Mouse (Mus musculus) liver, embryonic 12.5 days (tissue): Measurements from ENCODE around the gene Endov. TPM values are rescaled to one million over a fixed set of nuclear protein-coding genes. Genes with fewer than 3 reads are reported as not detected.
A peak's percentile ranks its signal among the peaks of the same experiment; 100 is the strongest.

ENCODE experiments used
- ATAC-seq: fragments of 200-750 bp; cut with Nextera tagmentation; 2 replicates; pipeline ENCODE4 v1.8.0; 2017; ENCODE audit warnings: moderate number of reproducible peaks, mild to moderate bottlenecking, moderate library complexity
- H3K27ac ChIP-seq: fragments of 300-500 bp; sonication (generic); 2 replicates; pipeline ENCODE4 v1.5.1; 2016; ENCODE audit warnings: mild to moderate bottlenecking
- H3K27me3 ChIP-seq: fragments of 300-500 bp; sonication (generic); replicated peaks from 2 replicates; pipeline ENCODE4 v1.6.1; 2016; ENCODE audit warnings: mild to moderate bottlenecking, moderate library complexity
- H3K36me3 ChIP-seq: fragments of 300-500 bp; sonication (generic); 2 replicates; pipeline ENCODE4 v1.6.1; 2016; ENCODE audit warnings: mild to moderate bottlenecking, moderate library complexity
- H3K4me1 ChIP-seq: fragments of 300-500 bp; sonication (generic); 2 replicates; pipeline ENCODE4 v1.6.1; 2016
- H3K4me2 ChIP-seq: fragments of 300-500 bp; sonication (generic); 2 replicates; pipeline ENCODE4 v1.6.1; 2016; ENCODE audit warnings: mild to moderate bottlenecking, moderate library complexity
- H3K4me3 ChIP-seq: fragments of 300-500 bp; sonication (generic); 2 replicates; pipeline ENCODE4 v1.5.1; 2016; ENCODE audit warnings: mild to moderate bottlenecking, moderate library complexity
- H3K9ac ChIP-seq: fragments of 300-500 bp; sonication (generic); 2 replicates; pipeline ENCODE4 v1.6.1; 2016; ENCODE audit warnings: mild to moderate bottlenecking, moderate library complexity
- H3K9me3 ChIP-seq: fragments of 300-500 bp; sonication (generic); replicated peaks from 2 replicates; pipeline ENCODE4 v1.6.1; 2016; ENCODE audit warnings: mild to moderate bottlenecking, moderate library complexity
- WGBS: fragments of 180-500 bp; shearing (Covaris S2); methylation state at CpG from one replicate; pipeline ENCODE4 v1.1.7; 2016; ENCODE audit not compliant: insufficient replicate concordance; 5-methylcytosine and 5-hydroxymethylcytosine counted together
- polyA plus RNA-seq: library from polyadenylated mRNA; unstranded; fragments of >200 nt; fragmentation: Nextera tagmentation; extraction: Ambion mirVana; gene quantifications from 2 replicates; pipeline ENCODE4 v1.2.1, GENCODE M21; 2016

Gene Endov
- polyA plus RNA-seq, 1 experiment from 2014 or later: 7.9 TPM

DNA sequence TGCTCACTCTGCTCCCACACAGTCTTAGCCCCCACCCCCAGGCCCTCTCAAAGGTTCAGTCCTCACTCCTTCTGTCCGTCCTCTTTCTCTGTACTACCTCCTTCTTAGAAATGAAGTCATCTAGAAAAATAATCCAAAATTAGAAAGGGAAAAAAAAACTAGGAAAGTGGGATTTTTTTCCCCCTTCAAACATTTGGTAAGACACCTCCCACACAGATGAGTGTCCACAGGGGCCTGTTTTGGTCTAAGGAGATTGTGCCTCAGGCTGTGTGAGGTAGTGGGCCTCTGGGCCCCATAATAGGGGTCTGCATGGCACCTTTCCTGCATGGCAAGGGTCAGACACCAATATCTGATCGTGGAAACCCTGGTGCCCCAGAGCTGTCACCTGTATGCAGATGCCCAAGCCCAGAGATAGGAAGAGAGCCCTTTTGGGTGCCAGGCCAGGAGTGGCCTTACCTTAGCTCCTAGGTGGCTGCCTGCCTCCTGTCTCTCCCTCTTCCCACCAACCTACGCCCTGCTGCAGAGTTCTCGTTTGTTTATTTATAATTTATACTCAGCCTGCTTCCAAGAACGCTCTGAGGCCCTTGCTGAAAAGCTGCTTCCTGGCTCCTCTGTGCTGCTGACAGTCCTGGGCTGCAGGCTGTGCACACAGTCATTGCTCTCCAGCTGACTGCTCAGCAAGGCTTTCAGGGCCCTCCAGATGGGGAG lies 29.0 kb downstream of the Endov start:
- 37% methylated on average over 5 of the region's 5 CpGs for WGBS

DNA sequence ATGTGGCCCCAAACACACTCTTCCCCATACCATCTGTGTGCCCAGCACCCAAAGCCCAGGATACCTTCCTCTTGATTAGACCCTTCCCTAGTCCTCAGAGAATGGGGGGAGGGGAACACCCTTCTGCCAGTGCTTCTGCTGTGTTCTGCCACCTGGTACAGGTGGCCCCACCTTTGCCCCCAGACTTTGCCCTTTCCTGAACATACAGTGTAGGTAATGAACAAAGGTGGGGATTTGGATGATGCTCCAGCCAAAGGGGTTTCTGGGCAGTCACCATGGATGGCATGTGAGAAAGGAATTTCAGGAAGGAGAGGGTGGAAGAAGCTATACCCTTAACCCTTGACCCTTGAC lies 29.5 kb downstream of the Endov start:
- ATAC-seq: no peak
- no peak overlapping the region for H3K4me2 ChIP-seq
- H3K4me1 ChIP-seq: peaks cover 5% of the 10 kb centered on the region; the same call in 1 of the 2 replicates
- no peaks in the 10 kb centered on the region for H3K9me3 ChIP-seq
- H3K4me3 ChIP-seq: no peak overlapping the region
- no peaks in the 10 kb centered on the region for H3K36me3 ChIP-seq
- peaks cover 42% of the 10 kb centered on the region for H3K27me3 ChIP-seq
- H3K9ac ChIP-seq: no peak overlapping the region
- no peak overlapping the region for H3K27ac ChIP-seq

More for the DNA sequence above, 29.0 kb downstream of the Endov start:
- H3K36me3 ChIP-seq: no peaks in the 10 kb centered on the region
- no peak overlapping the region for H3K27ac ChIP-seq
- H3K4me1 ChIP-seq: peaks cover 5% of the 10 kb centered on the region; the same call in 1 of the 2 replicates
- no peaks in the 10 kb centered on the region for H3K9me3 ChIP-seq
- no peak overlapping the region for H3K4me3 ChIP-seq
- peaks cover 47% of the 10 kb centered on the region for H3K27me3 ChIP-seq
- no peak for ATAC-seq
- no peak overlapping the region for H3K9ac ChIP-seq
- no peak overlapping the region for H3K4me2 ChIP-seq

DNA sequence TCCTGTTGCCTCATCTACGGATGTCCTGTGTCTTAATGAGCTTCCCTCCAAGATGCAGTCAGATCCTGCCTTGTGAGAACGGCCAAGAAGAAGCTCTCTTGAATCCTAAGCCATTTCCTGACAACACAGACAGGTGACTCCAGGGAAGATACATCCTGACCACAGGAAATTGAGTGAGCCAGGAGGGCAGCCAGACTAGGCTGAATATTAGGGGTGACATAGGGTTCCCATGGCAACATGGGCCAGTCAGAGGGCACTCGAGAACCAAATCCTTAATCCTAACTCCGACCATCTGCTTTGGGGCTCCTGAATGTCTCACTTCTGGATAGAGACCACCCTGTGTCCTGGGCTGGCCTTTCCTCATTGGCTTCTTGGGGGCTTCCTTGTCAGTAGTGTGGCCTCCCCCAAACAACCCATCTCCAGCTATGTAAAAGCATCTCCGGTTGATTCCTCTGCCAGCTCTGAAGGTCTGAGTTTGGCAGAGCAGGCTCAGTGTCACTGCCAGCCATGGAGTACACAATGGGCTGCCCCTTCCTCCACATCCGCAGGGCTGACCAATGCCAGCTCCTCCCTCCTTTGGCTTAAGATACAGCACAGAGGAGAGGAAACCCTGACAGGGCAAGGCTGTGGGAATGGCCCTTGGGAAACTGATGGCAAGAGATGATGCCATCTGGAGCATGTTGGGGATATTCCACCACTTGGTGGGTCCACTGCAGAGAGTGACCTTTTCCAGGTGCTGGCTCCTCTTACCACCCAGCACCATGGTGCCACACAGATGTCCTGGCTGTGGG lies 31.0 kb downstream of the Endov start:
- Histone ChIP-seq H3K4me2 (no peak overlapping the region), H3K27ac (no peak overlapping the region), H3K9ac (no peak overlapping the region), H3K9me3 (no peaks in the 10 kb centered on the region), H3K4me3 (no peak overlapping the region), H3K4me1 (peaks cover 9% of the 10 kb centered on the region; the same call in 1 of the 2 replicates), H3K36me3 (no peaks in the 10 kb centered on the region), H3K27me3 (peaks cover 28% of the 10 kb centered on the region)
- no peak for ATAC-seq
- WGBS: 56% methylated on average over 6 of the region's 6 CpGs

DNA sequence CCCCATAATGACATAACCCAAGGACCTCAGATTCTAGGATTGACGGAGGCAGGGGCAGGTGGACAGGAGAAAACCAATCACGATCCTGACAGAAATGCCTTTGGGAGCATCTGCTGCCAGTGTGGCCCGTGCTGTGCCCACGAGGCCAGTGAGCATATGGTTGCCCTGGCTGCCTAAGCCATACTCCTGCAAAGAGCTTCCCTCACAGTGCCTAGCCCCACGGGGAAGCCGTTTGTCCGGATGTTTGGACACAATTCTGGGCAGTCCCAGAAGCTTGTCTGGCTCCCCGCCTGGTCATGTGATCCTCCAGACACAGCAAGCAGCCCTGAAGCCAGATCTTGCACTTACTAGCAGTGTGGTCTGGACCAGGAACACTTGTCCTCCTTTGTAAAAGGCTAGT lies 31.6 kb downstream of the Endov start:
- Histone ChIP-seq H3K36me3 (no peaks in the 10 kb centered on the region), H3K27me3 (peaks cover 22% of the 10 kb centered on the region), H3K4me1 (peaks cover 9% of the 10 kb centered on the region; the same call in 1 of the 2 replicates), H3K9me3 (no peaks in the 10 kb centered on the region), H3K27ac (no peak overlapping the region), H3K9ac (no peak overlapping the region), H3K4me3 (no peak overlapping the region), H3K4me2 (no peak overlapping the region)
- ATAC-seq: no peak
- 65% methylated on average over 8 of the region's 8 CpGs for WGBS

DNA sequence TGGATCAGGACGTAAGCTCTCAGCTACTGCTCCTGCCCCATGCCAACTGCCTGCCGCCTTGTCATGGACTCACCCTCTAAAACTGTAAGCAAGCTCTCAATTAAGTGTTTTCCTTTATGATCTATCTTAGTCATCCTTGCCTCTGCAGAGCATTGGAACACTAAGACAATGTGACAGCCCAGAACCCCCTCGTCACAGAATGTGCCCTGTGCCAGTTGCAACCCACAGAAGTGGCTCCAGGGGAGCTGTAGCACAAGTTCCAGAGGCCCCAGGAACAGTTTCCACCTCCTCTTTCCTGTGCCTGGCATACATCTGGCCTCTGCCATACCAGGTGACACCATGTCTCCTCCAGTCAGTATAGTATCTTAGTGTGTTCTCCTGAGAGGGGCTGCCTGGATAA lies 32.2 kb downstream of the Endov start:
- Histone ChIP-seq H3K4me1 (peaks cover 9% of the 10 kb centered on the region; the same call in 1 of the 2 replicates), H3K9ac (no peak overlapping the region), H3K36me3 (no peaks in the 10 kb centered on the region), H3K27me3 (peaks cover 20% of the 10 kb centered on the region), H3K27ac (no peak overlapping the region), H3K4me2 (no peak overlapping the region), H3K9me3 (no peaks in the 10 kb centered on the region), H3K4me3 (no peak overlapping the region)
- ATAC-seq: no peak
- 77% methylated on average over 3 of the region's 3 CpGs for WGBS

DNA sequence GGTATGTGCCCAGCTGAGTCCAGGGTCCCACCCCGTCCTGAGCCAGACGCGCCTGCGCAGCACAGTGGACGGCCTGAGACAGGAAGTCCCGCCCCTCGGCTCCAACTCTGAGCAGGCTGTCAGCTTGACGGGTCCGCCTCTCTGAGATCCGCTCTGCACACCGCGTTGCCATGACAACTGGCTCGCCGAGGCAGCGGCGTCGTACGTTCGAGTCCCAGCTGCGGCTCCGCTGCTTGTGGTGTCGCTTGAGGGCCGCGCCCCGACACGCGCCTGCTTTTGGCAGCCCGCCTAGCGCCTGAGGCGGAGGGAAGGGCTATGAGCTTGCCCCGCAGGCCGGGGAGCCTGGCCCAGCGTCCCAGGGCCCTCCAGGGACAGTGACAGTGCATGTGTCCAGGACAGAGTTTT lies 33.4 kb downstream of the Endov start:
- Histone ChIP-seq H3K4me1 (peaks cover 9% of the 10 kb centered on the region; the same call in 1 of the 2 replicates), H3K4me3 (peak overlapping the region; percentile 55), H3K9ac (peak overlapping the region; percentile 60; the same call in 1 of the 2 replicates), H3K36me3 (no peaks in the 10 kb centered on the region), H3K9me3 (no peaks in the 10 kb centered on the region), H3K27ac (no peak overlapping the region), H3K4me2 (peak overlapping the region; percentile 80), H3K27me3 (peaks cover 21% of the 10 kb centered on the region)
- ATAC-seq: peak; percentile 92
- 3% methylated on average over 33 of the region's 33 CpGs for WGBS

DNA sequence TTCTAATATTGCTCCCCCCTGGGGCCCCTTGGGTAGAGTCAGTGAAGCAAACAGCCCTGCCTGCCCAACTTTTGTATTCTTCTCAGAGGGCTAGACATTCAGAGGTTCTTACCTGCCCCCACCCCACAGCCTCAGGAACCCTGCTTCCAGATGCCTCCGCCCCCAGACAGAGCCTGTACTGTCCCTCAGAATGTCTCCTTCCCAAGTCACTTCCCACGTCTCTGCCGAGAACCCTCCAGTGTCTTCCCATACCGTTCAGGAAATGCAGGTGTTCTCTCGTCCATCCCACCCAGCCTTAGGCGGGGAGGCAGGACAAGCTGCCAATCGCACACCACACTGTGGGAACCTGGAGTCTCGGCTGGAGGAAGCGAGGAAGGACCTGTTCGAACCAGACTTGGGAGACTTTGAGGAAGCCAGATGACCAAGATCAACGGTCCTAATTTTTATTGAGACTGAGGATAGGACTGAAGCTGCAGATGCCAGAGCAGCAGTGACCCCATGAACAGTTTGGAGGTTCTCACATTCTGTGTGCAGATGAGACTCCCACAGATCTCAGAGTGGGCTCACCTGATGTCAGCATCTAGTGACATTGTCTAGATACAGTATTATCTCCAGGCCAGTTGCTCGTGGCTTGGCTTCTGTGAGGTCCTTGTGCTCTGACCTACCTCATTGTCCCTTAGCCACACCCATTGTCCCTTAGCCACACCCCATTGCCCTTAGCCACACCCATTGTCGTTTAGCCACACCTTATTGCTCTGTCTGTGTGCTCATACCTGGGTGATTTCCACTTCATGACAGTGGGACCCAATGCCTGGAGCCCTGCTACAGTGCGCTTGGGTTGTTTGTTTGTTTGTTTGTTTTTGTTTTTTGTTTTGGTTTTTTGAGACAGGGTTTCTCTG lies 35.2 kb downstream of the Endov start:
- no peaks in the 10 kb centered on the region for H3K36me3 ChIP-seq
- no peak overlapping the region for H3K4me2 ChIP-seq
- H3K27ac ChIP-seq: no peak overlapping the region
- peaks cover 15% of the 10 kb centered on the region for H3K27me3 ChIP-seq
- whole genome bisulfite sequencing: 65% methylated on average over 14 of the region's 14 CpGs
- H3K9me3 ChIP-seq: no peaks in the 10 kb centered on the region
- no peak for ATAC-seq
- peaks cover 9% of the 10 kb centered on the region; the same call in 1 of the 2 replicates for H3K4me1 ChIP-seq
- H3K9ac ChIP-seq: no peak overlapping the region
- H3K4me3 ChIP-seq: no peak overlapping the region

DNA sequence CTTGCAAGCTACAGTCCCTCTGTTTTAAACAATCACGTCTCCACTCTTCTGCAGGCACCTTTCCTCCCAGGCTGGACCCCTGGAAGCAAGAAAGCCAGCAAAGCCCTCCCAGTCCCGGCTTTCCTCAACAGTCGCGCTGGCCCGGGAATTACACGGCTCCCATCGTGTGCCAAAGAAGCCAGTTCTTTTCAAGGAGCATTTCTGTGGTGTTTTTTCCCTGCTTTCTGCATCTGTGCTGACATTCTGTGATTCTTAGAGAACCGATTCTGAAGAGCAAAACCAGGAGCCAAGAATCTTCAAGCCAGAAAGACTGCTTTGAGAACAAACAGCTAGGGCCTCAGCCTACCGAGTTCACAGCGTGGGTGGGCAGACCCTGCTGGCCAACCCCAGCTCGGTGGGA lies 37.8 kb downstream of the Endov start:
- no peak for ATAC-seq
- peaks cover 28% of the 10 kb centered on the region for H3K27me3 ChIP-seq
- no peak overlapping the region for H3K4me3 ChIP-seq
- no peaks in the 10 kb centered on the region for H3K36me3 ChIP-seq
- no peak overlapping the region for H3K27ac ChIP-seq
- H3K4me1 ChIP-seq: peaks cover 9% of the 10 kb centered on the region; the same call in 1 of the 2 replicates
- H3K9me3 ChIP-seq: no peaks in the 10 kb centered on the region
- H3K9ac ChIP-seq: no peak overlapping the region
- 56% methylated on average over 11 of the region's 11 CpGs for WGBS
- no peak overlapping the region for H3K4me2 ChIP-seq

DNA sequence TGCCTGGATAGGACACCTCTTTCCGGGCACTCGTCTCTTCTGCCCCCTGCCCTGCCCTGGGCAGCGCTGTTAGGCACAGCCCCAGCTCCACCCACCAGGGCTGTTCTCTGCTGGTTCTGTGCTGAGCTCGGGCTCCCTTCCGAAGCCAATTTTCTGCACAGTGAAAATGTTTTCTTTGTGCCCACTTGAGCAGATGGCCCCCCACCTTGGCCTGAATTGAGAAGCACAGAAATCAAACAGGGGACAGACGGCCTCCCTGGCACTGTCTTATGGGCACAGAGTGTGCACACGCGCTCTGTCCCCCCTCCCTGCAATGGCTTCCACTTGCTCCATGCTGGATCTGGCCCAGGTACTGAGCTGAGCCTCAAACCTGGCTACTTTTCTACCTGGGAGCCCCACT lies 41.3 kb downstream of the Endov start:
- H3K36me3 ChIP-seq: no peaks in the 10 kb centered on the region
- no peak overlapping the region for H3K4me3 ChIP-seq
- 61% methylated on average over 8 of the region's 8 CpGs for WGBS
- no peaks in the 10 kb centered on the region for H3K9me3 ChIP-seq
- no peak for ATAC-seq
- peaks cover 42% of the 10 kb centered on the region for H3K27me3 ChIP-seq
- no peak overlapping the region for H3K27ac ChIP-seq
- H3K9ac ChIP-seq: no peak overlapping the region
- no peaks in the 10 kb centered on the region for H3K4me1 ChIP-seq
- no peak overlapping the region for H3K4me2 ChIP-seq

DNA sequence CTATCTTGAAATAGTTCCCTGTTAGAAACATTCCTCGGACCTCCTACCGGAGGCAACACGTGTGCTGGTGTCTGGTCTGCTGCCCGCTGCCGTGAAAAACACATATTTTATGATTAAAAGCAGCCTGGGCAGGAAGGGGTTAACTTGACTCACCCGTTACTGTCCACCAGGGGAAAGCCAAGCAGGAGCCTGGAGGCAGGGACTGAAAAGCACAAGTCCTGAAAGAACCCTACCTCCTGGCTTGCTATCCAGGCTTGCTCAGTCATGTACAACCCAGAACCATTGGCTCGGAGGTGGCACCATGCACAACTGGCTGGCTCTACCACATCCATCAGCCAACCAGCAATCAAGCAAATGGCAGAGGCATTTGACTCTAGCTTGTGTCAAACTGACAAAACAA lies 42.6 kb downstream of the Endov start:
- no peaks in the 10 kb centered on the region for H3K4me1 ChIP-seq
- no peak overlapping the region for H3K9ac ChIP-seq
- 54% methylated on average over 7 of the region's 7 CpGs for WGBS
- no peak for ATAC-seq
- peaks cover 40% of the 10 kb centered on the region for H3K27me3 ChIP-seq
- no peak overlapping the region for H3K27ac ChIP-seq
- H3K9me3 ChIP-seq: no peaks in the 10 kb centered on the region
- H3K4me2 ChIP-seq: no peak overlapping the region
- no peaks in the 10 kb centered on the region for H3K36me3 ChIP-seq
- H3K4me3 ChIP-seq: no peak overlapping the region

DNA sequence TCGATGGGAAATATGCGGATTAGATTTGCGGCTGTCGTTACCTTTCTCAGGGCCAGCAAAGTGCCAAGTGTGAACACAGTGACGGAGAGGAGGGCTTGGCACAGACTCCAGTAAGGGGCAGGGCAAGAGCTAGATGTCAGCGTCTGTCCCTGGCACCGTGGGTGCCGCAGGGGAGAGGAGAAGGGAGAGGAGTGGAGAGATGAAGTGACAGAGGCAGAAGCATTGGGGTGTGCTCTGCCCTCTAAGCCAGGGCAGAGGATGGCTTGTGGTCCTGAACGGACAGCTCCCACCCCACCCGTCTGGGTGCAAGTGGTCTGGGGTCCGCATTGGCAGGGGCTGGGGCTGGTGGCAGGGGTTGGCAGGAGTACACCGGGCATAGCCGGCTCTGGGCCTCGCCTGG lies 48.8 kb downstream of the Endov start:
- H3K36me3 ChIP-seq: no peaks in the 10 kb centered on the region
- H3K27me3 ChIP-seq: peaks cover 72% of the 10 kb centered on the region
- H3K27ac ChIP-seq: no peak overlapping the region
- WGBS: 33% methylated on average over 14 of the region's 14 CpGs
- ATAC-seq: no peak
- no peak overlapping the region for H3K4me2 ChIP-seq
- no peaks in the 10 kb centered on the region for H3K4me1 ChIP-seq
- no peaks in the 10 kb centered on the region for H3K9me3 ChIP-seq
- H3K4me3 ChIP-seq: no peak overlapping the region
- no peak overlapping the region for H3K9ac ChIP-seq

DNA sequence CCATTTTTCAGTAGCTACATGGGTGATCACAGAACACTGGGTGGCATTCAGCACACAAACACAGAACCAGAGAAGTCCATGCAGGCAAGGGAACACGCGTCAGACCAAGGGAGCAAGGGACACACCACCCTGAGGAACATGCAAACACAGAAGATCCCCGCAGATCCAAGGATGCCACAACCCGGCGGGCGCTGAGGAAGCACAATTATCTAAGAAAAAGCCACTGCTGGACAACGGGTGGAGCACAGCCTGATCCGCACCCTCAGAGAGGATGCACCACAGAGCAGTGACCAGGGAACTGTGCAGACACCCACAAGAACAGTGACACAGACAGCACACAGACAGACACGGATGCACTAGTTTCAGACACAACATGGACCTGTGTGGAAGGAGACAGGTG lies 49.4 kb downstream of the Endov start:
- peaks cover 78% of the 10 kb centered on the region for H3K27me3 ChIP-seq
- whole genome bisulfite sequencing: 65% methylated on average over 9 of the region's 9 CpGs
- ATAC-seq: no peak

More for the DNA sequence above, 49.4 kb downstream of the Endov start:
- H3K4me2 ChIP-seq: no peak overlapping the region
- H3K4me1 ChIP-seq: no peaks in the 10 kb centered on the region
- H3K9me3 ChIP-seq: no peaks in the 10 kb centered on the region
- no peak overlapping the region for H3K4me3 ChIP-seq
- H3K9ac ChIP-seq: no peak overlapping the region
- H3K36me3 ChIP-seq: no peaks in the 10 kb centered on the region
- H3K27ac ChIP-seq: no peak overlapping the region
